Mouse (Mus musculus) spleen, adult 18-20 months (tissue): ENCODE data around the gene Dgke.
"Not testable (repeated sequence)": the region's sequence is repeated elsewhere in the genome, so short reads cannot be mapped to it uniquely, and the experiment has no call there.

Experiments used
- DNase-seq, 2 experiments: peaks; one replicate each; pipeline ENCODE4 v3.0.0; 2022; ENCODE audit warnings: mixed read lengths in 2 of 2

The Dgke gene

GRCm38 (mm10) chr11:89001569-89001968 lies 65.1 kb downstream of the Dgke start:
- DNase-seq: no peak

GRCm38 (mm10) chr11:89000527-89000819 lies 66.2 kb downstream of the Dgke start:
- DNase-seq: no peak

GRCm38 (mm10) chr11:88999723-89000526 lies 66.7 kb downstream of the Dgke start:
- no peak for DNase-seq

DNA sequence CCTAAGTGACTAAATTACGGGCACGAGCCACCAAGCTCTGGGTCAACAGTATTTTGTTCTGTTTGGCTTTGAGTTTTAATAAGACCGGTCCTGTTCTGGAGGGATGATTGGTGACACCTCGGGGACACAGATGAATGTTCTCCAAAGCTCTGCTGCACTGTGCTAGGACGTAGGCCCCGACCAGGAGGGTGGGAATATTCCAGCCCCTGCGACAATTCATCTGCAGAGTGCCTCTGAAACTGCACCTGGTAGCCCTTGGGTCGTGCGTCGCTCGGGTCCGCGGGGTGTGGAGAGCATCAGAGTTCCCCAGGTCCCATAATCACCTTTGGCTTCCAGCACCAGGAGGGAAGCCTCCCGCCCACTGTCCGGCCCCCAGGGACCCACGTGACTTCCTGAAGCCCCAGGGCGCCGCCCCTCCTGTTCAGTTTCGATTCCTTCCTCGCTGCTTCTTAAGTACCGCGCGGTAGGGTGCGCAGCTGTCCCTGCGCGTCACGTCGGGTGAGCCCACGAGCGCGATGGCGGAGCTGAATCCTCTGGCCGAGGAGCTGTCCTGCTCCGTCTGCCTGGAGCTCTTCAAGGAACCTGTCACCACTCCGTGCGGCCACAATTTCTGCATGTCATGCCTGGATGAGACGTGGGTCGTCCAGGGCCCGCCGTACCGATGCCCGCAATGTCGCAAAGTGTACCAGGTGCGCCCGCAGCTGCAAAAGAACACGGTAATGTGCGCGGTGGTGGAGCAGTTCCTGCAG lies 67.5 kb downstream of the Dgke start, which contains the start of gene Trim25:
Gene Trim25, plus strand, starts transcription at position 403 of the 749 bp plus-strand sequence.
- DNase-seq: peak; percentile 97 to 99

DNA sequence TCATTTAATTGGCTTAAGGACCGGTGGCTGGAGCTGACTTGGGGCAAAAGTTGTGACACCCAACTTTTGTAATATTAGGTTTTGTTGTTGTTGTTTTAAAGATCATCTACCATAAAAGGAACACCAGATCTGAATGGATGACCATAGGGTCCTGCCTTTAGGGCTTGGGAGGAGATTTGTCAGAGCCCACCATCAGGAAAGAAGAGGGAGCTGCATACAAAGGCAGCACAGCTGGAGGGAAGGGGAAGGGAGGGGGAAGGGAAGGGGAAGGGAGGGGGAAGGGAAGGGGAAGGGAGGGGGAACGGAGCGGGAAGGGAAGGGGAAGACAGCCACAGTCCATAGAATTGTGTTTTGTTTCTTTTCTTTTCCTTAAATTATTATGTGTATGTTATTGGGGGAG lies 68.2 kb downstream of the Dgke start:
- no peak for DNase-seq

DNA sequence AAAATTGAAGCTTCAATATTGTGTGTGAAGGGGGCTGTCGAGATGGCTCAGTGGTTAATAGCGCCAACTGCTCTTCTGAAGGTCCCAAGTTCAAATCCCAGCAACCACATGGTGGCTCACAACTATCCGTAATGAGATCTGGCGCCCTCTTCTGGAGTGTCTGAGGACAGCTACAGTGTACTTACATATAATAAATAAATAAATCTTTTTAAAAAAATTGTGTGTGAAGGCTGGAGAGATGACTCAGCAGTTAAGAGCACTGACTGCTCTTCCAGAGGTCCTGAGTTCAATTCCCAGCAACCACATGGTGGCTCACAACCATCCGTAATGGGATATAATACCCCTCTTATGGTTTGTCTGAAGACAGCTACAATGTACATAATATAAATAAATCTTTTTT lies 69.3 kb downstream of the Dgke start:
- DNase-seq: not testable (repeated sequence)

- no peak for DNase-seq
Observed at GRCm38 (mm10) chr11:88996427-88996826, 70.2 kb downstream of the Dgke start.

- no peak for DNase-seq
Observed at GRCm38 (mm10) chr11:88995616-88996015, 71.0 kb downstream of the Dgke start.

GRCm38 (mm10) chr11:88994492-88994891 lies 72.2 kb downstream of the Dgke start:
- DNase-seq: no peak

DNA sequence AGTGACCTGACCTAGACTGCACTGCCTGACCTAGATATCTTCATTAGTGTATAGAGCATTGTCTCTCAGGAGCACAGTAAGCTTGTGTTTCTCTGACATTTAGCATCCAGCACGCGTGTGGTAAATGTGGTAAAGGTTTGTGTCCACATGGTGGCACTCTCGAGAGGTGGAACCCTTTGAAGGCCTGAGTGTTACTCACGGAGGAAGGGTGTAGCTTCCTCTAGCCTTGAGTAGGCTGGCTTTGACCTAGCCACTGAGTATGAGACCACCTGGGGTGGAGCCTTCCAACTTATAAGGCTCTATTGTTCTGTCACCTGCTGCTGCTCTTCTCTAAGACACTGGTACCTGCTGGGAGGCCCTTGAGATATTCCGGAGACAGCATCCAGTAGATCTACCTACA lies 73.0 kb downstream of the Dgke start:
- DNase-seq: peak; percentile 62 to 74

- DNase-seq: no peak
Observed at GRCm38 (mm10) chr11:88993186-88993585, 73.5 kb downstream of the Dgke start.

DNA sequence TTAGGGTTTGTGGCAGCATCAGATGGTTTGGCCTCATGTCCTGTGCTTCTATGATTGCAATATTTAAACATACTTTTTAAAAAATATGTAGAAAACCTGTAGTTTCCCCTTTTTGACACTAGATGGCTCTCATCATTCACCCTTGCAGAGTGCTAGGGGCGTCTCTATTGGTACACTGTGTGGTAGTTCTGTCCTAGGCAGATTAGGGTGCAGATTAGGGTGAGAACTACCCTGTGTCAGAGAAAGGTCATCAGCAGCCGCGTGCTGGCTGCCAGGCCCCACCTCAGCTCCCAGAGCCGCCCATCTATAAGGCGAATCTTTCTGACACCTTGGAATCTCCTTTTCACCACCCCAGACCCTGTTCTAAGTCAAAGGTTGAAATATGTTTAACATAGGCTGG lies 77.1 kb downstream of the Dgke start:
- no peak for DNase-seq

- no peak for DNase-seq
Observed at GRCm38 (mm10) chr11:88988956-88989355, 77.7 kb downstream of the Dgke start.

GRCm38 (mm10) chr11:88986616-88987015 lies 80.0 kb downstream of the Dgke start:
- no peak for DNase-seq
